Mouse (Mus musculus): ENCODE results near the gene Rexo5. TPM values are rescaled to one million over a fixed set of nuclear protein-coding genes. Genes with fewer than 3 reads are reported as not detected.
A peak's percentile ranks its signal among the peaks of the same experiment; 100 is the strongest.

Gene Rexo5
- polyA plus RNA-seq, 2 experiments: 21.2 to 44.4 TPM

GRCm38 (mm10) chr7:119841820-119842449, 48.1 kb downstream of the Rexo5 start:
- no peak for TF ChIP-seq POLR2A (IDR thresholded peaks at IDR 0.05; ENCODE audit: borderline replicate concordance, extremely low read depth, insufficient read depth, insufficient read length)
- Histone ChIP-seq H3K9ac (ENCODE audit: low read depth, low read length, severe bottlenecking) (no peak overlapping the region), H3K4me2 (replicated peaks; ENCODE audit: low read depth, low read length, severe bottlenecking) (no peak overlapping the region), H3K36me3 (ENCODE audit: control insufficient read depth, insufficient read depth, low read length) (peaks cover 20% of the 10 kb centered on the region), H3K4me3 (replicated peaks; ENCODE audit: low read length) (no peak overlapping the region), H3K9me3 (ENCODE audit: control insufficient read depth, low read length) (no peaks in the 10 kb centered on the region), H3K4me1 (ENCODE audit: control insufficient read depth, insufficient read depth, low read length) (no peaks in the 10 kb centered on the region), H3K27me3 (ENCODE audit: control insufficient read depth, insufficient read depth, low read length) (no peaks in the 10 kb centered on the region), H3K27ac (replicated peaks; ENCODE audit: low read depth, low read length) (no peak overlapping the region)
- DNase-seq (ENCODE audit: low spot score) (no peak), ATAC-seq (ENCODE audit: low FRiP score, low read depth) (no peak)
- 87% methylated on average over 4 of the region's 4 CpGs for WGBS

- DNase-seq (ENCODE audit: low spot score): no peak
- no peaks in the 10 kb centered on the region for H3K27me3 ChIP-seq (ENCODE audit: control insufficient read depth, insufficient read depth, low read length)
- H3K36me3 ChIP-seq (ENCODE audit: control insufficient read depth, insufficient read depth, low read length): peaks cover 20% of the 10 kb centered on the region
- H3K27ac ChIP-seq (replicated peaks; ENCODE audit: low read depth, low read length): no peak overlapping the region
- no peak for TF ChIP-seq POLR2A (IDR thresholded peaks at IDR 0.05; ENCODE audit: borderline replicate concordance, extremely low read depth, insufficient read depth, insufficient read length)
- no peaks in the 10 kb centered on the region for H3K9me3 ChIP-seq (ENCODE audit: control insufficient read depth, low read length)
- H3K4me2 ChIP-seq (replicated peaks; ENCODE audit: low read depth, low read length, severe bottlenecking): no peak overlapping the region
- no peak for ATAC-seq (ENCODE audit: low FRiP score, low read depth)
- no peaks in the 10 kb centered on the region for H3K4me1 ChIP-seq (ENCODE audit: control insufficient read depth, insufficient read depth, low read length)
- 80% methylated on average over 2 of the region's 2 CpGs for WGBS
- no peak overlapping the region for H3K4me3 ChIP-seq (replicated peaks; ENCODE audit: low read length)
- H3K9ac ChIP-seq (ENCODE audit: low read depth, low read length, severe bottlenecking): no peak overlapping the region
Observed at GRCm38 (mm10) chr7:119845541-119845940, 51.7 kb downstream of the Rexo5 start.

GRCm38 (mm10) chr7:119847396-119847795, 53.6 kb downstream of the Rexo5 start:
- TF ChIP-seq POLR2A (IDR thresholded peaks at IDR 0.05; ENCODE audit: borderline replicate concordance, extremely low read depth, insufficient read depth, insufficient read length): no peak
- Histone ChIP-seq H3K4me1 (ENCODE audit: control insufficient read depth, insufficient read depth, low read length) (no peaks in the 10 kb centered on the region), H3K9me3 (ENCODE audit: control insufficient read depth, low read length) (no peaks in the 10 kb centered on the region), H3K4me2 (replicated peaks; ENCODE audit: low read depth, low read length, severe bottlenecking) (no peak overlapping the region), H3K27me3 (ENCODE audit: control insufficient read depth, insufficient read depth, low read length) (no peaks in the 10 kb centered on the region), H3K27ac (replicated peaks; ENCODE audit: low read depth, low read length) (no peak overlapping the region), H3K9ac (ENCODE audit: low read depth, low read length, severe bottlenecking) (no peak overlapping the region), H3K4me3 (replicated peaks; ENCODE audit: low read length) (no peak overlapping the region), H3K36me3 (ENCODE audit: control insufficient read depth, insufficient read depth, low read length) (peaks cover 20% of the 10 kb centered on the region)
- WGBS: 88% methylated on average over 2 of the region's 2 CpGs
- ATAC-seq (ENCODE audit: low FRiP score, low read depth): no peak
- no peak for DNase-seq (ENCODE audit: low spot score)

- H3K36me3 ChIP-seq (ENCODE audit: control insufficient read depth, insufficient read depth, low read length): peaks cover 18% of the 10 kb centered on the region
- H3K4me3 ChIP-seq (replicated peaks; ENCODE audit: low read length): no peak overlapping the region
- 0% methylated on average over 1 of the region's 1 CpGs for WGBS
- DNase-seq (ENCODE audit: low spot score) (peak; percentile 33), ATAC-seq (ENCODE audit: low FRiP score, low read depth) (peak; percentile 39; the same call in 1 of the 2 replicates)
- no peak for TF ChIP-seq POLR2A (IDR thresholded peaks at IDR 0.05; ENCODE audit: borderline replicate concordance, extremely low read depth, insufficient read depth, insufficient read length)
- no peak overlapping the region for H3K27ac ChIP-seq (replicated peaks; ENCODE audit: low read depth, low read length)
- H3K4me2 ChIP-seq (replicated peaks; ENCODE audit: low read depth, low read length, severe bottlenecking): no peak overlapping the region
- no peaks in the 10 kb centered on the region for H3K4me1 ChIP-seq (ENCODE audit: control insufficient read depth, insufficient read depth, low read length)
- H3K27me3 ChIP-seq (ENCODE audit: control insufficient read depth, insufficient read depth, low read length): no peaks in the 10 kb centered on the region
- no peak overlapping the region for H3K9ac ChIP-seq (ENCODE audit: low read depth, low read length, severe bottlenecking)
- H3K9me3 ChIP-seq (ENCODE audit: control insufficient read depth, low read length): no peaks in the 10 kb centered on the region
Observed at GRCm38 (mm10) chr7:119849096-119849495, 55.3 kb downstream of the Rexo5 start.

GRCm38 (mm10) chr7:119850737-119851136, 56.9 kb downstream of the Rexo5 start:
- Histone ChIP-seq H3K27ac (replicated peaks; ENCODE audit: low read depth, low read length) (no peak overlapping the region), H3K4me2 (replicated peaks; ENCODE audit: low read depth, low read length, severe bottlenecking) (no peak overlapping the region), H3K9me3 (ENCODE audit: control insufficient read depth, low read length) (no peaks in the 10 kb centered on the region), H3K27me3 (ENCODE audit: control insufficient read depth, insufficient read depth, low read length) (no peaks in the 10 kb centered on the region), H3K9ac (ENCODE audit: low read depth, low read length, severe bottlenecking) (no peak overlapping the region), H3K4me3 (replicated peaks; ENCODE audit: low read length) (no peak overlapping the region), H3K36me3 (ENCODE audit: control insufficient read depth, insufficient read depth, low read length) (peaks cover 13% of the 10 kb centered on the region), H3K4me1 (ENCODE audit: control insufficient read depth, insufficient read depth, low read length) (no peaks in the 10 kb centered on the region)
- TF ChIP-seq POLR2A (IDR thresholded peaks at IDR 0.05; ENCODE audit: borderline replicate concordance, extremely low read depth, insufficient read depth, insufficient read length): no peak
- 83% methylated on average over 5 of the region's 5 CpGs for WGBS
- ATAC-seq (ENCODE audit: low FRiP score, low read depth) (no peak), DNase-seq (ENCODE audit: low spot score) (no peak)
